Mouse (Mus musculus) megakaryocyte, embryonic 14.5 days (primary cell): ENCODE results near the gene Sorcs2.

Source experiments
- FLI1 ChIP-seq: IDR thresholded peaks from 2 replicates; pipeline ENCODE4 v1.6.1; 2012; ENCODE audit warnings: low read length, inconsistent platforms, mixed read lengths
- GATA1 ChIP-seq: IDR thresholded peaks from 3 replicates; pipeline ENCODE4 v1.6.1; 2012; ENCODE audit warnings: mixed read lengths, low read length, inconsistent platforms, borderline replicate concordance

DNA sequence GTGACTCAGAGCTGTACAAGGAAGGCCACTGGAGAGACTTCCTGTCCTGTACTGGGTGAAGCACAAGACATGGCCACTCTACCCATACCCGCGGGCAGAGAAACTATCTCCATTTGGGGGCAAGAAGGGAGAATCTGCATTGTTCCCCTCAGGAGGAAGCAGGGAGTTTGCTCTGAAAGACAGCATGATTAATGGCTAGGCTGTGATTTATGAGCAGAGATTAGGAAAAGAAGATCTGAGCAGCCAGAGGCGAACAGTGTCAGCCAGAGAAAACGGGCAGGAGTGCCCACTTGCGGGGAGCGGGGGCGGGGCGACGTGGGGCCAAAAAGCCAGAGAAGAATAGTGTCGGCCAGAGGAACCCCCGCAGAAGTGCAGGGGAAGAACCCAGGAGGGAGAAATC lies 29.9 kb upstream of the Sorcs2 start:
- TF ChIP-seq GATA1 = no peak
- no peak for TF ChIP-seq FLI1
